Mouse (Mus musculus) brown adipose tissue, adult 24 weeks (tissue): ENCODE measurements around the gene Lipm. TPM values are rescaled to one million over a fixed set of nuclear protein-coding genes. Genes with fewer than 3 reads are reported as not detected.

ENCODE experiments used
- H3K27ac ChIP-seq: fragments of 200-500 bp; replicated peaks from 2 replicates; pipeline ENCODE4 v1.5.1; 2012; ENCODE audit warnings: low read depth, mild to moderate bottlenecking, low read length
- H3K4me1 ChIP-seq: fragments of 200-500 bp; 2 replicates; pipeline ENCODE4 v1.6.1; 2012; ENCODE audit warnings: low read length, mixed read lengths; ENCODE audit not compliant: control insufficient read depth, insufficient read depth, insufficient read length
- H3K4me3 ChIP-seq: fragments of 200-500 bp; 2 replicates; pipeline ENCODE4 v1.5.1; 2012; ENCODE audit warnings: low read depth, mild to moderate bottlenecking, low read length, moderate library complexity; ENCODE audit not compliant: insufficient read depth
- polyA plus RNA-seq: library from polyadenylated mRNA; stranded (reverse); fragments of >200 nt; gene quantifications from 2 replicates; pipeline ENCODE4 v1.2.4, GENCODE M21; 2012; ENCODE audit not compliant: missing spikeins, insufficient read depth, insufficient read length

The Lipm gene
- polyA plus RNA-seq = not detected in 2 replicates

- Histone ChIP-seq H3K27ac (no peak within 1 kb of the TSS), H3K4me1 (no peaks in the 10 kb centered on the region), H3K4me3 (no peak within 1 kb of the TSS)
Observed at GRCm38 (mm10) chr19:34100633-34101032, at the start of gene Lipm. Gene Lipm (plus strand): TSS chr19:34100933.

DNA sequence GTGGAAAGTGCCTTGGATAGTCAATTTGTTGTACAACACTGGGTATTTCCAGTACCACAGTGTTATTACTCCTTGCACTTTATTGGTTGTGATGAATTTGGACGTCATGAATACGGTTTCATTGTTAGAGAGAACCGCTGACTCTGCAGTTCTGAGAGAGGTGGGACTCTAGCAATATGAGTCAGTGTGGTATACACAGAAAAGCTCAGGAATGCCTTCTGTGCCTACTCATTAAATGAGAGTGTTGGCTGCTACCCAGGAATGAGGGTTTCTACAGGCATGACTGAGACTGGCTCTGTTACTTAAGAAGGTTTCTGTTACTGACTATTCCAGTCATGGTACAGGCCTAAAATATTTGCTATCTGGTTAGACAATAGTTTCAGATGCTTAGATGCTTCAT lies 49.2 kb upstream of the Lipm start:
- Histone ChIP-seq H3K4me1 (0 out of 2 replicates have a peak, but pooled peaks cover 2% of the 10 kb centered on the region), H3K4me3 (no peak overlapping the region), H3K27ac (no peak overlapping the region)

DNA sequence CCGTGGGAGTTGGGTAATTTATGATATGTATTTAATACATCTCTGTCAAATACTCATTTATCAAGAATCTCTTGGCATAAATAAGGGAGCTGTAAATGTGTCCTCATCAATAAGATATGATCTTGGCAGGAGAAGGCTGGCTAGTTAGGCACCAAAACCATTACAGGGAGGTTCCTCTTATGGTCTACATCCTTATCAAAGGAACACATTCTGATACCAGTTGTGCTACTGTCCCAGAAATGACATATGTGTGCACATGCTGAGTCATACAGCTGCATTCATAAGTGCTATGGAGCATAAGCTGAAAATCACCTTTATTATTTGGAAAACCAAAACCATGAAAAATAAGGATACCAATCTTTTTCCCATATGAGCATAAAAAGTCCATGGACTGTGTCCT lies 37.2 kb upstream of the Lipm start:
- H3K4me3 ChIP-seq = no peak overlapping the region
- no peaks in the 10 kb centered on the region for H3K4me1 ChIP-seq
- H3K27ac ChIP-seq = no peak overlapping the region

DNA sequence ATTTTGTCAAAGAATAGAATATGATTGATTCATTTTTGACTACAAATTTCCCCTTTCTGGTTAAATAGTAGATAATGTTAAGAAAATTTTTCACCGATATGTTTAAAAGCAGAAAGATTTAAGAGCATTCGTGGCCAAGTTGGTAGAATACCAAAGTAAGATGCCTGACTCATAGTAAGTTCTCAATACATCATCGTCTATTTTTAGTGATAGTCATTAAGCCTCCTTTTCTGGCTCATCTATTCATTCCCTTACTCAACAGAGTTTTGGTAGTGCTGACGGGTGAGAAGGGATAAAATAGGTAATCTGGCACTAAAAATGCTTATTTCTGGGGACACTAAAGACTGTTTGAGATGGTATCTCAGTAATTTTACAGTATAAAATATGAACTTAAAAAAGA lies 36.7 kb upstream of the Lipm start:
- Histone ChIP-seq H3K4me1 (no peaks in the 10 kb centered on the region), H3K4me3 (no peak overlapping the region), H3K27ac (no peak overlapping the region)

- H3K27ac ChIP-seq = no peak within 1 kb of the TSS
- H3K4me1 ChIP-seq = no peaks in the 10 kb centered on the region
- H3K4me3 ChIP-seq = no peak within 1 kb of the TSS
Observed at GRCm38 (mm10) chr19:34066779-34067472, 33.8 kb upstream of the Lipm start, which contains the start of gene Lipn. Gene Lipn (plus strand): TSS chr19:34067358.

DNA sequence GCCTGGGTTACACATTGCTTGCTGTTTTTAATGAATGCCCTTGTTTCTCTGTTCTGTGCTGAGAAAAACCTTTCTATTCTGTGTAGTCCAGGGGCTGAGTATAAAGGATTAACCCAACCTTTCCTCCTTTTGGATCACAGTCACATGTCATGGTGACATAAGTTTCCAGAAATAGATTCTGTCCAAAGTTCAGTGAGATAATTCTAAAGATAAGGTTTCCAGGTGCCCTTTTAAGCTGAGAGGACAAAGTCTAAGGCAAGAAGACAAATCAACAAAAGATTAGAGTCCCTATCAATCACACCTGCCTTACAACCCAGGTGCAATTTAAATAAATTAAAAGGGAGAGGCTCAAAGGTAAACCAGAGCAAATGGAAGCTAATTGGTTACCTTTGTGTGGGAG lies 26.5 kb upstream of the Lipm start:
- H3K4me1 ChIP-seq = no peaks in the 10 kb centered on the region

DNA sequence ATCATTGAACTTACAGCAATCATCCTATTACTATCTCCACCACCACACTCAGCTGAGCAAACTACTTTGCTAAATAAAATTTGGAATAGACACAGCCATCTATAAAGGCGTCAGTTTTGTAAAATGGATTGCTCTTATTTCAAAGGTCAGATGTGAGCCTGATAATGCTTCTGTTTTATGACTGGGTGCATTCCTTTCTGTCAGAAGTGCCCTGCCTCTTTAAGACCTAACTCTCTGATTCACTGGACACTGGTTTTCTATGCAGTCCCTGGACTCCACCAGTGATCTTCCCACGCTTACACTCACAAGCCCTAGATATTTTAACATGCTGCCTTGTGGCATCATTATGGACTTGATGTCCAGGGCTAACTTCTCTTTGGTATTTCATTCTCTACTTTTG lies 22.6 kb upstream of the Lipm start:
- Histone ChIP-seq H3K4me1 (no peaks in the 10 kb centered on the region), H3K4me3 (no peak overlapping the region), H3K27ac (no peak overlapping the region)

More for the DNA sequence above, 26.5 kb upstream of the Lipm start:
- no peak overlapping the region for H3K4me3 ChIP-seq
- H3K27ac ChIP-seq = no peak overlapping the region

DNA sequence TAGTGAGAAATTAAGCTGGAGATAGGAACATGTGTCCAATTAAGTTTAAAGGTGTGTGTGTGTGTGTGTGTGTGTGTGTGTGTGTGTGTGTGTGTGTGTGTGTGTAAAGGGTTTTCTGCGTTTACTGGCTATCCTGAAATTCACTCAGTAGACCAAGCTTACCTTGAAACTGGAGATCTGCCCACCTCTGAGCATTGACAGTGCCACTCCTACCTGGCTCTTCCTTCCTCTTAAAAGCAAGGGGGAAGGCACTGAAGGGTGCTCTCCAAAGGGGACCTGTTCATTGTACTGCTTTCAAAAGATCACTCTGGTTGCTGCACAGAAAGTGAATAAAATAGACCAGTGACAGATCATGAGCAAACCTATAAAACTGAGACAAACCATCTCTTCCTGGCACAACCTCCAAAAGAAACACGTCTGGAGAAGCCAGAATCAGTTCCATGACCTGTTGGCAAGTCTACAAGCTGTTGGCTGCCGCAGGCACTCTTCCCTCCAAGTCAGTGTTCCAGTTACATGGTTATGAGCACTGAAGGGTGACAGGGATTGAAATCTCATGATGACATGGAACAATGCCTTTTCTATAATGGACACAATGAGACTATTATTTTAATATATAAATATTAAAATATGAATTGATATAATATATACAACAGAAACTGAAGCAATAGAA lies 11.6 kb upstream of the Lipm start:
- Histone ChIP-seq H3K27ac (no peak overlapping the region), H3K4me1 (no peaks in the 10 kb centered on the region), H3K4me3 (no peak overlapping the region)

GRCm38 (mm10) chr19:34095381-34095780 lies 5.4 kb upstream of the Lipm start:
- H3K4me1 ChIP-seq = no peaks in the 10 kb centered on the region

DNA sequence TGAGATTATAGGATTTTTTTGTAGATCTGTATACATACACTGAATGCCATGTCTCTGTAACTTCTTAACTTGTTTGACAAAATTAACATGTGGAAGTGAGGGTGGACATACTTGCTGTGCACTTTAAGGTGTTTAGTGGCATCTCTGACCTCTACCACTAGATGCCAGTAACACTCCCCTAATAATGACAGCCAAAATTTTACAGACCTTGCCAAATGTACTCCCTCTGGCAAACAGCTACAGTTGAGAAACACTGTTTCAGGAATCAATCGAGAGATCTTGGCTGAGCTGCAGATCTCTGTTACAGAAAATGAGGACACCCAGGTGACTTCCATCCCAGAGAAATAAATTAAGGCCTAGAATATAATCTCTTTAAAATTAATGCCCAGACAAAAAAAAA lies 4.5 kb upstream of the Lipm start:
- H3K4me3 ChIP-seq = no peak overlapping the region
- H3K4me1 ChIP-seq = no peaks in the 10 kb centered on the region
- no peak overlapping the region for H3K27ac ChIP-seq

More at GRCm38 (mm10) chr19:34095381-34095780, 5.4 kb upstream of the Lipm start:
- no peak overlapping the region for H3K4me3 ChIP-seq
- no peak overlapping the region for H3K27ac ChIP-seq

- no peak overlapping the region for H3K27ac ChIP-seq
- H3K4me1 ChIP-seq = no peaks in the 10 kb centered on the region
- H3K4me3 ChIP-seq = no peak overlapping the region
Observed at GRCm38 (mm10) chr19:34101888-34102287, 1.2 kb downstream of the Lipm start.

GRCm38 (mm10) chr19:34104841-34105240 lies 4.1 kb downstream of the Lipm start:
- Histone ChIP-seq H3K27ac (no peak overlapping the region), H3K4me1 (no peaks in the 10 kb centered on the region), H3K4me3 (no peak overlapping the region)

DNA sequence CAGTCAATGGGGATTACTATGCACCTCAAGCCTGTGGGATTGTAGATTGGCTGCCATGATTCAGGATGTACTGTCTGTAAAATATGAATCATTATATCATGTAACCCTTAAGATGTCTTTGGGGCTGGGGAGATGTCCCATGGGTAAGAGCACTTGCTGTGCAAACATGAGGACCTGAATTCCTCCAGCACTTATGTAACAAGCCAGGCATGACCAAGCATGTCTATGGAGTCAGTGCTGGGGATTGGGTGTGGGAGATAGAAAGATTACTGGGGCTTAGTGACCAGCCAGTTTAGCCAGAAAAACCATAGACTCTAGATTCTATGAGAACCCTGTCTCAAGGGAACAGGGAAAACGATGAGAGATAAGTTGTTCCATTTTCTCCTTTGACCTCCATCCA lies 18.4 kb downstream of the Lipm start:
- Histone ChIP-seq H3K4me3 (no peak overlapping the region), H3K27ac (no peak overlapping the region), H3K4me1 (no peaks in the 10 kb centered on the region)

DNA sequence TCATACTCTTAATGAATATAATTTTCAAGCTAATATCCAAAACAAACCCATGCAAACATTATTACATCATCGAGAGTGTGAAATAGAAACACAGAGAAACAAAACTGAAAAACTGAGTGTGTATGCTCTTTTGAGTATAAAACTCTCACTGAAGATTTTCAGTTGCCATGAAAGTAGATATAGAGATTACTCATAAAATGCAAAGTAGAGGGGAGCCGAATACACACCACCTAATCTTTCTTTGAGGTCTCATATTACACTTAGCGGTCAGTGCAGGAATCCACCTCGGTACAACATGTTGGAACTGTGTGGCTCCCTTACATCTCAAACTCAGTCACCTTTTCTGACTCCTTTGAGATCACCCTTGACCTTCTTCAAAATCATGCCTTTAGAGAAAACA lies 18.9 kb downstream of the Lipm start:
- Histone ChIP-seq H3K27ac (no peak overlapping the region), H3K4me3 (no peak overlapping the region), H3K4me1 (no peaks in the 10 kb centered on the region)

DNA sequence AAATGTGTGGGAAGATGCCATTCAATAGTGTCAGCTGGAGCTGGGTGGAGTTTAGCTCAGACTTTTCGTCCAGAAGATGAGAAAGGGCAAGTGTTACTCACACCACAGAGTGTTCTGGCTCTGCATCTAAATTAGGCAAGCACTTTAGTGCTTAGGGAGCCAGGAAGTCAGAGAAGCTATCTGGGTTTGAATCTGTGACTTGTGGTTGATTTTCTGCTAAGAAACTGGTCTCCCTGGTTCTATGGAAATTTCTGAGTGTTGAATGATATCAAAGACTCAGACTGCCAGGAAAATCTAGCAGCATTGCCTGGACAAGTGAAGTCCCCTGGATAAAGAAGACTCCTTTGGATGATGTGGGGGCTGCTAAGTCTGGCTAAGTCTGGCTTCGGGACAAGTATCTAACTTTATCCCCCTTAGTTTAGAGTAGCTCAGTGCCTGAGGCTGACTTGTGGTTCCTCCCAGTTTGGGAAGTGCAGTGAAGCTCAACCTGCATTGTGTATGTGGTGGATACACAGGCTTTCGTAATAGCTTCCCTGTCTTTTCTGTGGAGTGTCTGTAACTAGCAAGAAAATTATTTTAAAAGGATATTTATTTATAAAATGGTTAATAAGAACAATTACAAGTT lies 19.5 kb downstream of the Lipm start:
- Histone ChIP-seq H3K27ac (no peak overlapping the region), H3K4me1 (no peaks in the 10 kb centered on the region), H3K4me3 (no peak overlapping the region)
